Mouse (Mus musculus): ENCODE data around the gene Ranbp1. TPM values are rescaled to one million over a fixed set of nuclear protein-coding genes. Genes with fewer than 3 reads are reported as not detected.
"Not testable (repeated sequence)": the region's sequence is repeated elsewhere in the genome, so short reads cannot be mapped to it uniquely, and the experiment has no call there.

Ranbp1 gene
- 100 to 1,000 TPM; 137 to 164 TPM for total RNA-seq (2021)
- long read RNA-seq, experiment 1, transcript Ranbp1-202 (6 exons, 1,085 nt): major isoform, 248 of 275 reads
- long read RNA-seq, experiment 1, partial matches to known transcripts: 15 of 275 reads
- long read RNA-seq, experiment 1, other reads (novel, unspliced or antisense): 12 of 275 reads
- long read RNA-seq, experiment 2, transcript Ranbp1-202 (6 exons, 1,085 nt): major isoform, 112 of 119 reads
- long read RNA-seq, experiment 2, partial matches to known transcripts: 3 of 119 reads
- long read RNA-seq, experiment 2, other reads (novel, unspliced or antisense): 4 of 119 reads

GRCm38 (mm10) chr16:18248433-18249363 is at the start of gene Ranbp1, which contains the start of gene Trmt2a:
TSS of gene Ranbp1 (minus strand) at chr16:18248732.
TSS of gene Trmt2a (plus strand) at chr16:18248679.
- peak; percentile 99 to 100 for DNase-seq

- DNase-seq: not testable (repeated sequence)
These were observed 41.1 kb upstream of the Ranbp1 start for GRCm38 (mm10) chr16:18289614-18290013.

DNA sequence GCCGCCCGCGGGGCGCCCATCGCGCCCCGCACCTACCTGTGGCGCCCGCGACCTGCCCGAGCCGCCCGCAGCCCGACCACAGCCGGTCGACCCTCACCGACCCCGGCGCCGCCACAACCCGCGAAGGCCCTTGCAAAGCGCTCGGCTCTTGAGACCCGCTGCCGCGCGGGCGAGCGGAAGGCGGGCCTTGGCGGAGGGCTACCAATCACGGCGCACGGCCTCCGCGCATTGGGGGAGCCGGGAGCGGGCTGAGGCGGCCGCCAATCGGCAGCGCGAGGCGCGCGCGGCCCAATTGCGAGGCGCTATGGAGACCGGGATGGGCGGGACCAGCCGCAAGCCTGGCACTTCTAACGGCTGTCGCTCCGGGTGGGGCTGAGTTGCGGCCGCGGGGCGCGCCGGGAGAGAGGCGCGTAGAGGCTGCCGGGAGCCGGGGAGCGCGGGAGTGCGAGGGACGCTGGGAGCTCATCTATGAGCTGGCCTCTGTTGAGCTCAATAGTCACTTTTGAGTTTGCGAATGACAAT is 40.6 kb upstream of the Ranbp1 start, which contains the start of gene Dgcr8:
TSS of gene Dgcr8 (minus strand) at position 180 of the 522 bp plus-strand sequence.
- peak; percentile 99 for DNase-seq

DNA sequence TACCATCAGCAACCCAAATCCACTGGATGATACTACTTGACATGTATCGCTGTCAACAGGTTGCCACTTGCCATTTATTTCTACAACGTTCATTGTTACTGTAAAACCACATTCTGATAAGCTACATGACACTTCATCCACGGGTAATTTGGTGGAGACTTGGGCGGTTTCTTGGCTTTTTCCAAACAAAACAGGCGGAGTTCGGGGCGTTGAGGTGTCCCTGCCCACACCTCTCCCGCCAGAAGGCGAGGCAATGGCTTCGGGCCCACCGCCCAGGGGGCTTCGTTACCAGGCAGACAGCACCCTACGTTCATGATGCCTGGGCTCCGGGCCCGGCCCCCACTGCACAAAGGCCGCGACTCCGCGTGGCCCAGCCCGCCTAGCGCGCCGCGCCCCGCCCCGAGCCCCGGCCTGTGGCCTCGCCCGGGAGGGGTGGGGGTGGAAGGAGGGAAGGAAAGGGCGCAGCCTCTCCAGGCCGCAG is 40.1 kb upstream of the Ranbp1 start:
- DNase-seq: peak; percentile 89 to 92

GRCm38 (mm10) chr16:18288166-18288565 is 39.6 kb upstream of the Ranbp1 start:
- peak; percentile 9 to 21 for DNase-seq

DNA sequence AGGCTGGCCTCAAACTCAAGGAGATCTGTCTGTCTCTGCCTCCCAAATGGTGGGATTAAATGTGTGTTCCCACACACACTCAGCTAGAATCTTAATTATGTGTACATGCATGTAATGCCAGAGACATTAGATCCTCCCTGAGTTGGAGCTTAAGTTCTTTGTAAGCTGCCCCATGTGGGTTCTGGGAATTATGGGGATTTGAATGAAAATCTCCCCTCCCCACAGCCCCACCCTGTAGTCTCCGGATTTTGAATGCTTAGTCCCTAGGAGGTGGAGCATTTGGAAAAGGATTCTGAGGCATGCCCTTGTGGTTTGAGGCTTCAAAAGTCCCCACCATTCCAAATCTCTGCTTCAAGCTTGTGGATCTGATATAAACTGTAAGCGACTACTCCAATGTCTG is 26.6 kb upstream of the Ranbp1 start:
- DNase-seq: no peak

DNA sequence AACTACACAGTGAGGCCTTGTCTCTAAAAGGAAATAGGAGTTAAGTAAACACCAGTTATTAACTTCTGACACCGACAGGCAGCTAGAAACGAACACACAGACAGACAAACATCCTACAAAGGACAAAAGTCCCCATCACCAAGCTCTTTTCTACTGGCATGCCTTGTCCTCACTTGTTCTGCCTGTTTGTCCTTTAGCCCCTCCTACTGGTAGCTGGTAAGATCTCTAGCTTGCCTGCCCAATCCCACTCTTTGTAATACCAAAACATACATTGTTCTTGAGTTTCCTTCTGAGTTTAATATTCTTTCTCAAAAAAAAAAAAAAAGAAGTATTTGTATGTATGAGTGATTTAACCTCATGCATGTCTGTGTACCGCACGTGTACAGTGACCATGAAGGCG is 19.6 kb upstream of the Ranbp1 start:
- DNase-seq: no peak

DNA sequence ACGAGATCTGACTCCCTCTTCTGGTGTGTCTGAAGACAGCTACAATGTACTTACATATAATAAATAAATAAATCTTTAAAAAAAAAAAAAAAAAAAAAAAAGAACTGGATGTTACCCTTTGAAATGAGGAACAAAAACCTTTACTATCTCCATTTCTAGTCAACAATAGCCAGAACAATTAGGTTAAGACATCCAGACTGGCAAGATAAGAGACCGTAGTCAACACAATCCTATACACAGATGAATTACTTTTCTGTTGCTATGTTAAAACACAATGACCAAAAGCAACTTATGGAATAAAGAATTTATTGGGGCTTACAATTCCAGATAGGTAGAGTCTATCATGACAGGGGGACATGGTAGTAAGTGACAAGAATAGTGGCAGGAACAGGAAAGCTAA is 16.5 kb upstream of the Ranbp1 start:
- DNase-seq: no peak

- DNase-seq: no peak
These were observed 9.7 kb upstream of the Ranbp1 start, which contains the start of gene Gm49776 for GRCm38 (mm10) chr16:18258221-18258620. TSS of gene Gm49776 (minus strand) at chr16:18258321.

- no peak for DNase-seq
These were observed 5.3 kb upstream of the Ranbp1 start for GRCm38 (mm10) chr16:18253866-18254265.

GRCm38 (mm10) chr16:18252736-18253135 is 4.2 kb upstream of the Ranbp1 start:
- DNase-seq: no peak

GRCm38 (mm10) chr16:18250828-18251790 is 2.6 kb upstream of the Ranbp1 start:
- DNase-seq: no peak

DNA sequence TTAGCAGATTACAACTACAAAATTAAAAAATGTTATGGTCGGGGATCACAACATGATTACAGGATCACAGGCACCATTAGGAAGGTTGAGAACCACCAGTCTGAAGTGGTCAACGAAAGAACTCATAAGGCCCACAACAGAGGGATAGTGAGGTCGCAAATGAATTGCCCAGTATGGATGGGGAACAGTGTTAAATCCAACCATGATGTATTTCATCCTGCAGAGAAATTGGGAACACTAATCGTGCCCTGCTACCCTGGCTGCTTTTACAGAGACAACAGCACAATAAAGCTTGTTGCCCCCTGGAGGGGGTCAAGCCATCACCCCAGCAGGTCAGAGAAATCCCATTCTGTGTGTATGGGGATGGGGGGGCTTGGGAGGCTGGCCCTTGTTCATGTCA is 1.7 kb upstream of the Ranbp1 start:
- DNase-seq: no peak

DNA sequence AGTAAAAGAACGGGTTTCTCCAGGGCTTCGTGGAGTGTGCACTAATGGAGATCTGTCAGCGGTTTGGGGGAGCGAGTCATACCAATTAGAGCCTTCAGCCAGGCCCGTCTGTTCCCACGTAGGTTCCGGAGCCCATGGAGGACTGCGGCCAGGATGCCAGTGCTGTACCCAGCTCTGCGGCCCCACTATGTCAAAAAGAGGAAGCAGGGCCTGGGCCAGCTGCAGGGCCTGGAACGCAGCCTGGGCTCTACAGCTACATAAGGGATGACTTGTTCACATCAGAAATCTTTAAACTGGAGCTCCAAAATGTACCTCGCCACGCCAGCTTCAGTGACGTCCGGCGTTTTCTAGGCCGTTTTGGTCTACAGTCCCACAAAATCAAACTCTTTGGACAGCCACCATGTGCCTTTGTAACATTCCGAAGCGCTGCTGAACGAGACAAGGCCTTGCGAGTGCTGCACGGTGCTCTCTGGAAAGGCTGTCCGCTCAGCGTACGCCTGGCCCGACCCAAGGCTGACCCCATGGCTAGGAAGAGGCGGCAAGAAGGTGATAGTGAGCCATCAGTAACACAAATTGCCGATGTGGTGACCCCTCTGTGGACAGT is 934 bp upstream of the Ranbp1 start:
- peak; percentile 51 to 60 for DNase-seq

DNA sequence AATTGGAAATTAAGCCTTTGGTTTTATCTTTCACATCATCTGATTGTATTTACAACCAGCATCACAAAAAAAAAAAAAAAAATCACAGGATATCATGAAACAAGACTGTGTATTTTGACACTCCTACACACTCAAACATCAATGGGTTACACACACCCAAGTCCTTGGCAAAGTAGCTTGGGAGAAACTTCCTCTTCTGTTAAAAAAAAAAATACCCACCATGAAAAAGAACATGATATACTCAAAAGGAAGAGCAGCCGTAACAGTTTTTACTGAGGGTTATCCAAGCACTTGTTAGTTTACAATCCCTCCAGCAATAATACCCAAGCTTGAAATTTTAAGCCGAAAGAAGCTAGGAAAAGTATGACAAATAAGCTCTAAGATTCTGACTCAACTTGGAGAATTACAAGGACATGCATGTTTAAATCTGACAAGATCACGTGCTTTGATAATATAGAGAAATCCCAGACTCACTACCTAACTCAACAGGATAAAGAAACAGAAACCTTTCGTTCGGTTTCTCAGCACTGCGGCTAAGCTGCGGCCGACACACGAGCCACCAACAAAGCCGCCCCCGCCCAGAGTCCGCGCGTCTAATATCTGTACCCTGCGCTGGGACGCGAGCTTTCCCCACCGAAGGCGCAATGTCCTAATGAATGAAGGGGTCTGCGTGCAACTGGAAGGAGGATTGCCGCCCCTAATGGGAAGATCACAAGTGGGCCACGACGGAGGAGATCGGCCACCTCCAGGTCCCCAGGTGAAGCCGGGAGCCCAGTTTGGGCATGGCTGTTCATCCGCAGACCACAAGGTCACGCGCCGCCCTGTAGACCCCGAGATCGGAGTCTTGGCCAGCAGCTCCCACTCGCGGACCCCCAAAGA is 772 bp downstream of the Ranbp1 start:
- peak; percentile 49 to 59 for DNase-seq

- no peak for DNase-seq
These were observed 7.0 kb downstream of the Ranbp1 start for GRCm38 (mm10) chr16:18241581-18241980.

GRCm38 (mm10) chr16:18236676-18237501 is 11.6 kb downstream of the Ranbp1 start:
- DNase-seq: no peak

- peak; percentile 79 to 87 for DNase-seq
These were observed 13.0 kb downstream of the Ranbp1 start for GRCm38 (mm10) chr16:18235389-18236065.
